Mouse (Mus musculus): ENCODE results near the gene Ppcdc.

GRCm38 (mm10) chr9:57342186-57342585 is 97.7 kb downstream of the Ppcdc start:
- TF ChIP-seq CTCF (IDR thresholded peaks at IDR 0.05; ENCODE audit: control insufficient read depth, insufficient read depth, insufficient replicate concordance, low read depth, low read length) (no peak), POLR2A (IDR thresholded peaks at IDR 0.05; ENCODE audit: control insufficient read depth, low read depth, low read length) (no peak)

All from testis, adult 2 months (tissue).